Mouse (Mus musculus): ENCODE results near the gene 4933430I17Rik. TPM values are rescaled to one million over a fixed set of nuclear protein-coding genes. Genes with fewer than 3 reads are reported as not detected.
A peak's percentile ranks its signal among the peaks of the same experiment; 100 is the strongest.

The 4933430I17Rik gene
- polyA plus RNA-seq, 1 experiment from 2014 or later = 0.83 TPM

GRCm38 (mm10) chr4:62562006-62562405, 36.8 kb downstream of the 4933430I17Rik start:
- WGBS = 77% methylated on average over 4 of the region's 4 CpGs
- no peak overlapping the region for H3K4me3 ChIP-seq (ENCODE audit: low read depth, low read length)
- no peaks in the 10 kb centered on the region for H3K27me3 ChIP-seq (ENCODE audit: control insufficient read depth, insufficient read depth, low read length)
- DNase-seq (ENCODE audit: low spot score) (no peak), ATAC-seq (replicated peaks; ENCODE audit: insufficient number of reproducible peaks, low FRiP score, low TSS enrichment, low read depth) (no peak)
- H3K9ac ChIP-seq (replicated peaks; ENCODE audit: low read length) = no peak overlapping the region
- no peak overlapping the region for H3K27ac ChIP-seq (replicated peaks; ENCODE audit: low read depth, low read length)
- no peaks in the 10 kb centered on the region for H3K4me1 ChIP-seq (ENCODE audit: control insufficient read depth, insufficient read depth, low read length)
- no peaks in the 10 kb centered on the region for H3K36me3 ChIP-seq (replicated peaks; ENCODE audit: control insufficient read depth, insufficient read depth, low read depth, low read length)
- H3K9me3 ChIP-seq (replicated peaks; ENCODE audit: control insufficient read depth, low read length) = no peaks in the 10 kb centered on the region
- no peak overlapping the region for H3K4me2 ChIP-seq (ENCODE audit: low read depth, low read length)

- Histone ChIP-seq H3K4me3 (ENCODE audit: low read depth, low read length) (no peak overlapping the region), H3K27ac (replicated peaks; ENCODE audit: low read depth, low read length) (no peak overlapping the region), H3K9ac (replicated peaks; ENCODE audit: low read length) (no peak overlapping the region), H3K4me1 (ENCODE audit: control insufficient read depth, insufficient read depth, low read length) (no peaks in the 10 kb centered on the region), H3K4me2 (ENCODE audit: low read depth, low read length) (no peak overlapping the region), H3K9me3 (replicated peaks; ENCODE audit: control insufficient read depth, low read length) (no peaks in the 10 kb centered on the region), H3K36me3 (replicated peaks; ENCODE audit: control insufficient read depth, insufficient read depth, low read depth, low read length) (no peaks in the 10 kb centered on the region), H3K27me3 (ENCODE audit: control insufficient read depth, insufficient read depth, low read length) (no peaks in the 10 kb centered on the region)
- ATAC-seq (replicated peaks; ENCODE audit: insufficient number of reproducible peaks, low FRiP score, low TSS enrichment, low read depth) (no peak), DNase-seq (ENCODE audit: low spot score) (no peak)
- 77% methylated on average over 4 of the region's 4 CpGs for WGBS
Observed at GRCm38 (mm10) chr4:62566530-62566929, 41.4 kb downstream of the 4933430I17Rik start.

- 91% methylated on average over 6 of the region's 6 CpGs for WGBS
- Histone ChIP-seq H3K27me3 (ENCODE audit: control insufficient read depth, insufficient read depth, low read length) (no peaks in the 10 kb centered on the region), H3K36me3 (replicated peaks; ENCODE audit: control insufficient read depth, insufficient read depth, low read depth, low read length) (no peaks in the 10 kb centered on the region), H3K4me2 (ENCODE audit: low read depth, low read length) (no peak overlapping the region), H3K4me3 (ENCODE audit: low read depth, low read length) (no peak overlapping the region), H3K27ac (replicated peaks; ENCODE audit: low read depth, low read length) (no peak overlapping the region), H3K9ac (replicated peaks; ENCODE audit: low read length) (no peak overlapping the region), H3K9me3 (replicated peaks; ENCODE audit: control insufficient read depth, low read length) (no peaks in the 10 kb centered on the region), H3K4me1 (ENCODE audit: control insufficient read depth, insufficient read depth, low read length) (no peaks in the 10 kb centered on the region)
- DNase-seq (ENCODE audit: low spot score) (no peak), ATAC-seq (replicated peaks; ENCODE audit: insufficient number of reproducible peaks, low FRiP score, low TSS enrichment, low read depth) (no peak)
Observed at GRCm38 (mm10) chr4:62567696-62568095, 42.5 kb downstream of the 4933430I17Rik start.

GRCm38 (mm10) chr4:62568359-62568758, 43.2 kb downstream of the 4933430I17Rik start:
- DNase-seq (ENCODE audit: low spot score) (no peak), ATAC-seq (replicated peaks; ENCODE audit: insufficient number of reproducible peaks, low FRiP score, low TSS enrichment, low read depth) (no peak)
- Histone ChIP-seq H3K4me3 (ENCODE audit: low read depth, low read length) (no peak overlapping the region), H3K9me3 (replicated peaks; ENCODE audit: control insufficient read depth, low read length) (no peaks in the 10 kb centered on the region), H3K9ac (replicated peaks; ENCODE audit: low read length) (no peak overlapping the region), H3K27ac (replicated peaks; ENCODE audit: low read depth, low read length) (no peak overlapping the region), H3K27me3 (ENCODE audit: control insufficient read depth, insufficient read depth, low read length) (no peaks in the 10 kb centered on the region), H3K36me3 (replicated peaks; ENCODE audit: control insufficient read depth, insufficient read depth, low read depth, low read length) (no peaks in the 10 kb centered on the region), H3K4me2 (ENCODE audit: low read depth, low read length) (no peak overlapping the region), H3K4me1 (ENCODE audit: control insufficient read depth, insufficient read depth, low read length) (no peaks in the 10 kb centered on the region)
- WGBS = 94% methylated on average over 1 of the region's 1 CpGs

GRCm38 (mm10) chr4:62569603-62570002, 44.4 kb downstream of the 4933430I17Rik start:
- ATAC-seq (replicated peaks; ENCODE audit: insufficient number of reproducible peaks, low FRiP score, low TSS enrichment, low read depth) = no peak
- 90% methylated on average over 5 of the region's 5 CpGs for WGBS
- no peak overlapping the region for H3K4me3 ChIP-seq (ENCODE audit: low read depth, low read length)

GRCm38 (mm10) chr4:62570029-62570428, 44.9 kb downstream of the 4933430I17Rik start:
- Histone ChIP-seq H3K9me3 (replicated peaks; ENCODE audit: control insufficient read depth, low read length) (no peaks in the 10 kb centered on the region), H3K9ac (replicated peaks; ENCODE audit: low read length) (no peak overlapping the region), H3K4me2 (ENCODE audit: low read depth, low read length) (no peak overlapping the region), H3K27ac (replicated peaks; ENCODE audit: low read depth, low read length) (no peak overlapping the region), H3K27me3 (ENCODE audit: control insufficient read depth, insufficient read depth, low read length) (no peaks in the 10 kb centered on the region), H3K4me3 (ENCODE audit: low read depth, low read length) (no peak overlapping the region), H3K36me3 (replicated peaks; ENCODE audit: control insufficient read depth, insufficient read depth, low read depth, low read length) (no peaks in the 10 kb centered on the region), H3K4me1 (ENCODE audit: control insufficient read depth, insufficient read depth, low read length) (no peaks in the 10 kb centered on the region)
- ATAC-seq (replicated peaks; ENCODE audit: insufficient number of reproducible peaks, low FRiP score, low TSS enrichment, low read depth) (no peak), DNase-seq (ENCODE audit: low spot score) (no peak)
- 58% methylated on average over 5 of the region's 5 CpGs for WGBS

More at GRCm38 (mm10) chr4:62569603-62570002, 44.4 kb downstream of the 4933430I17Rik start:
- DNase-seq (ENCODE audit: low spot score) = no peak
- Histone ChIP-seq H3K4me1 (ENCODE audit: control insufficient read depth, insufficient read depth, low read length) (no peaks in the 10 kb centered on the region), H3K27me3 (ENCODE audit: control insufficient read depth, insufficient read depth, low read length) (no peaks in the 10 kb centered on the region), H3K36me3 (replicated peaks; ENCODE audit: control insufficient read depth, insufficient read depth, low read depth, low read length) (no peaks in the 10 kb centered on the region), H3K9me3 (replicated peaks; ENCODE audit: control insufficient read depth, low read length) (no peaks in the 10 kb centered on the region), H3K9ac (replicated peaks; ENCODE audit: low read length) (no peak overlapping the region), H3K4me2 (ENCODE audit: low read depth, low read length) (no peak overlapping the region), H3K27ac (replicated peaks; ENCODE audit: low read depth, low read length) (no peak overlapping the region)

- Histone ChIP-seq H3K4me1 (ENCODE audit: control insufficient read depth, insufficient read depth, low read length) (peaks cover 5% of the 10 kb centered on the region), H3K9me3 (replicated peaks; ENCODE audit: control insufficient read depth, low read length) (no peaks in the 10 kb centered on the region), H3K4me2 (ENCODE audit: low read depth, low read length) (peak overlapping the region; percentile 80), H3K36me3 (replicated peaks; ENCODE audit: control insufficient read depth, insufficient read depth, low read depth, low read length) (no peaks in the 10 kb centered on the region), H3K9ac (replicated peaks; ENCODE audit: low read length) (peak overlapping the region; percentile 49), H3K4me3 (ENCODE audit: low read depth, low read length) (peak overlapping the region; percentile 40), H3K27me3 (ENCODE audit: control insufficient read depth, insufficient read depth, low read length) (peaks cover 14% of the 10 kb centered on the region), H3K27ac (replicated peaks; ENCODE audit: low read depth, low read length) (no peak overlapping the region)
- WGBS = 28% methylated on average over 18 of the region's 18 CpGs
- DNase-seq (ENCODE audit: low spot score) (no peak), ATAC-seq (replicated peaks; ENCODE audit: insufficient number of reproducible peaks, low FRiP score, low TSS enrichment, low read depth) (peak; percentile 58)
Observed at GRCm38 (mm10) chr4:62582365-62583264, 57.4 kb downstream of the 4933430I17Rik start.
